Mouse (Mus musculus): ENCODE results near the gene Gm15293. TPM values are rescaled to one million over a fixed set of nuclear protein-coding genes. Genes with fewer than 3 reads are reported as not detected.

Gene Gm15293
- polyA plus RNA-seq (2012; rRNA removed; ENCODE audit: low replicate concordance) = 0.56 and 2.0 TPM in 2 replicates

DNA sequence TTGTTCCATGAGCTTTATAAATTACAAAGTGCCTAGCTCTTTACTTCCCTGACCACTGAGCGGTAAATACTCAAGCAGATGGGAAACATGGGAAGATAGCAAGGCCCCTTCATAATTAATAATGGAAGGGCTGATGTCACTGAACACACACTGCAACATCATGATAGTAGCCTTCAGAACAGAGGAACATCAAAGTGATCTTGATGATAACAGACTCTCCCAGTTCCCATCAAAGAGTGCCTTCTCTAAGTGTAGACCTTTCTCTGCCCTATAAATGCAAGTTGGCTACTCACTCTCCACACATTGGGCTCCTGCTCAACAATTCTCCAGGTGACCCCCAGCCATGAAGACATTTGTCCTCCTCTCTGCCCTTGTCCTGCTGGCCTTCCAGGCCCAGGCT, at the start of gene Gm15293:
Gene Gm15293, plus strand, starts transcription at position 301 of the 400 bp plus-strand sequence.

DNA sequence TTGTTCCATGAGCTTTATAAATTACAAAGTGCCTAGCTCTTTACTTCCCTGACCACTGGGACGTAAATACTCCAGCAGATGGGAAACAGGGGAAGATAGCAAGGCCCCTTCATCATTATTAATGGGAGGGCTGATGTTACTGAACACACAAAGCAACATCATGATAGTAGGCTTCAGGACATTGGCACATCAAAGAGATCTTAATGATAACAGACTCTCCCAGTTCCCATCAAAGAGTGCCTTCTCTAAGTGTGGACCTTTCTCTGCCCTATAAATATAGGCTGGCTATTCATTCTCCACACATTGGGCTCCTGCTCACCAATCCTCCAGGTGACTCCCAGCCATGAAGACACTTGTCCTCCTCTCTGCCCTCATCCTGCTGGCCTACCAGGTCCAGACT, 39.4 kb upstream of the Gm15293 start, which contains the start of gene Defa22:
Gene Defa22, plus strand, starts transcription at position 301 of the 400 bp plus-strand sequence.

DNA sequence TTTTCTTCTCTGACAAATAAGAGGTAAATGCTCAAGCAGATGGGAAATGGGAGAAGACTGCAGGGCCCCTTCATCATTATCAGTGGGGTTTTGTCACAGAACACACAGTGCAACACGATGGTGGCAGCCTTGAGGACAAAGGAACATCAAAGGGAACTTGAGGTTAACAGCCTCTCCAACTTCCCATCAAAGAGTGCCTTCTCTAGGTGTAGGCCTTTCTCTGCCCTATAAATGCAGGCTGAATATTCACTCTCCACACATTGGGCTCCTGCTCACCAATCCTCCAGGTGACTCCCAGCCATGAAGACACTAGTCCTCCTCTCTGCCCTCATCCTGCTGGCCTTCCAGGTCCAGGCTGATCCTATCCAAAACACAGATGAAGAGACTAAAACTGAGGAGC, 10.0 kb upstream of the Gm15293 start, which contains the start of gene Defa31:
Gene Defa31, plus strand, starts transcription at position 301 of the 400 bp plus-strand sequence.

Other genes with a start within 250 kb of the Gm15293 start
- 14.3 TPM in 1 of 2 replicates, not detected in the other for gene Defa21, start 176.0 kb upstream of the Gm15293 start, polyA plus RNA-seq (2012; rRNA removed; ENCODE audit: low replicate concordance)
- 192 and 728 TPM in 2 replicates for gene Defa23, start 146.5 kb upstream of the Gm15293 start, polyA plus RNA-seq (2012; rRNA removed; ENCODE audit: low replicate concordance)
- 6.8 and 56.6 TPM in 2 replicates for gene Defa35, start 136.5 kb upstream of the Gm15293 start, polyA plus RNA-seq (2012; rRNA removed; ENCODE audit: low replicate concordance)
- not detected in 2 replicates for gene Defa25, start 117.1 kb upstream of the Gm15293 start, polyA plus RNA-seq (2012; rRNA removed; ENCODE audit: low replicate concordance)
- 15.7 and 126 TPM in 2 replicates for gene Gm14851, start 105.5 kb upstream of the Gm15293 start, polyA plus RNA-seq (2012; rRNA removed; ENCODE audit: low replicate concordance)
- 70.6 and 73.6 TPM in 2 replicates for gene Defa30, start 66.9 kb upstream of the Gm15293 start, polyA plus RNA-seq (2012; rRNA removed; ENCODE audit: low replicate concordance)
- gene Defa22, start 39.3 kb upstream of the Gm15293 start, polyA plus RNA-seq (2012; rRNA removed; ENCODE audit: low replicate concordance) = 1.9 and 10.4 TPM in 2 replicates
- not detected in 2 replicates for gene Defa31, start 9.9 kb upstream of the Gm15293 start, polyA plus RNA-seq (2012; rRNA removed; ENCODE audit: low replicate concordance)
- 0.77 and 20.8 TPM in 2 replicates for gene Gm15292, start 48.2 kb downstream of the Gm15293 start, polyA plus RNA-seq (2012; rRNA removed; ENCODE audit: low replicate concordance)
- not detected in 2 replicates for gene Defa27, start 114.0 kb downstream of the Gm15293 start, polyA plus RNA-seq (2012; rRNA removed; ENCODE audit: low replicate concordance)
- 87.2 and 348 TPM in 2 replicates for gene Defa29, start 125.5 kb downstream of the Gm15293 start, polyA plus RNA-seq (2012; rRNA removed; ENCODE audit: low replicate concordance)
- gene Defa2, start 177.0 kb downstream of the Gm15293 start, polyA plus RNA-seq (2012; rRNA removed; ENCODE audit: low replicate concordance) = 16.4 TPM in 1 of 2 replicates, not detected in the other
- gene Defa33, start 190.2 kb downstream of the Gm15293 start, polyA plus RNA-seq (2012; rRNA removed; ENCODE audit: low replicate concordance) = 3.2 TPM in 1 of 2 replicates, not detected in the other
- gene Defa36, start 225.8 kb downstream of the Gm15293 start, polyA plus RNA-seq (2012; rRNA removed; ENCODE audit: low replicate concordance) = 162 and 240 TPM in 2 replicates